Mouse (Mus musculus) kidney, postnatal 4 days (tissue): ENCODE results near the gene Epc2.

Source experiments
- DNase-seq, 2 experiments: peaks; one replicate each; pipeline ENCODE4 v3.0.0; 2021; ENCODE audit warnings: mixed read lengths in 2 of 2

The Epc2 gene

DNA sequence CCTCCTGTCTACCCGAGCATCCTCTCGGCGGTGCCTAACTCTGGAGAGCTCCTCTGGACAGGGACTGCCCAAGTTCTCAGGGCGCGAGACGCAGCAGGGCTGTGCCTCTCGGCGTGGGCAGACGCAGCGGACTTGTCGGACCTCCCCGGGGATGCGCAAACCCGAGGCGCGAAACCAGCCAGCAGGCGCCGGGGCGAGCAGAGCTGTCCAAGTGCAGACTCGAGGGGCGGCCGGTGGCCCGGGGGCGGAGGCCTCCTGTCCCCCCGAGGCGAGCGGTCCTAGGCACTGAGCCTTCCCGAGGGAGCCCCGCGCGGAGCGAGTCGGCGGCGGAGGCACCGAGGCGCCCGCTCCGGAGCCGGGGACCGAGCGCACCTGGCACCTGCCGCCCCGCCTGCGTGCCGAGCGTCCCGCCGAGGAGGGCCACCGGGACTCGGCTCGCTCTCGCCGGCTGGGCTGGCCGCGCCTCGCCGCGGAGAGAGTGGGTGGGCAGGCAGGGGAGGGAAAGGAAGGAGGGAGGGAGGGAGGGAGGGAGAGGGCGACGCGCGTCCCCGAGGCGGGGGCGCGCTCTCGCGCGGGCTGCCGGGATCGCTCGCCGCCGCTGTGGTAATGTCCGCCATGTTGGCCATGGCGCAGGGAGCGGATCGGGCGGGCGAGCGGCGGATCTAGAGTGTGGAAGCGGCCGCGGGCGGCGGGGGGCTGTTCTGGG lies at the start of gene Epc2:
Gene Epc2 (plus strand): TSS at position 556 of the 706 bp plus-strand sequence.
- peak; percentile 87 to 94 for DNase-seq

DNA sequence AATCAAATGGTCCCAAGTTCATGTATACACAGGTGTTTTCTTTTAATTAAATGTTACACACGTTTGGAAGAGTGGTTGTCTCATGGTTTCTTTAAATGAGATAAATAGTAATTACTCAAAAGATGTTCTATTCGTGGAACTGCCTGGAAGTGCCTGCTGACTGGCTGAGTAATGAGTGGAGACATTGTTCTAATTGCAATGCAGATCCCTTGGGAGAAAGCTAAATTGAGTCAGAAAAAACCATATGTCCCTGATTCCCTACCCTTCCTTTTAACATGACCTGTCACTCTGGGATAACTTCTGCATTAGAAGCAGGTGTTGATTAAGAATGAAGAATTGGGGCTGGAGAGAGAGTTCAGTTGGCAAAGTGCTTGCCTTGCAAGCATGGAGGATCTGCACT lies 45.3 kb upstream of the Epc2 start:
- DNase-seq, result no peak

DNA sequence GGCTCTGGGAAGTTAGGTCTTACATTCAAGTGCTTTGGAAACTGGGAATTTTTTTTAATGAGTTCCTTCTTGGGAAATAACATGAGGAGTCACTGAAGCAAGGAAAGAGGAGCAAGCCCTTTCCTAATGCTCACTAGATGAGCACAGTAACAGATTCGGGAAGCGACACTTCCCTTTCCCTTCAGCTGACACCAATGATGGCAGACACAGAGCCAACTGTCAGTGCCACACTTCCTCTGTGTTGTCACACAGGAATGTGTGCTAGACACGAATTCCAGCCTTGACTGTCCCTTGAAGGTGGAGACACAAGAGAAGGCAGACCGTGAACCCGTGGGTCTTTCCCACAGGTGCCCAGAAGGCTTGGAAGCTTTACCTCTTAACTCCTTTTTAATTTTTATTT lies 39.6 kb upstream of the Epc2 start:
- DNase-seq, result no peak

DNA sequence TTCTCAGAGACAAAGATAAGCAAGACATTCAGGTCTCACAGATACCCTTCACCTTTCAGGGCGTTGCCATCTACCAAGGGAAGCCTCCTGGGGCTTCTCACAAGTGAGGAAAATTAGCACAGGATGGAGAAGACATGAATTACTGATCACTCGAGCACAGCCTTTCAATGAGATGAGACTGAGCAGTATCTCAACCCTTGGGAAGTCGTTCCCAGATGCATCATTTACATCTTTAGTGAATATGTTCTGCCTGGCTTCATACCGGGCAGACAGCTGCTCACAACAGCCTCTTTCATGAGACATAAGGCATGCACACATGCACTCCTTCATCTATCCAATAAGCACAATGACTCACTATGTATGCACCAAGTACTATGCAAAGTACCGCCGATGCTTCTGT lies 38.7 kb upstream of the Epc2 start:
- DNase-seq, result no peak

- DNase-seq, result no peak
Observed at GRCm38 (mm10) chr2:49415868-49416267, 35.4 kb upstream of the Epc2 start.

GRCm38 (mm10) chr2:49417018-49417604 lies 34.2 kb upstream of the Epc2 start:
- DNase-seq, result no peak

GRCm38 (mm10) chr2:49420396-49420795 lies 30.9 kb upstream of the Epc2 start:
- DNase-seq, result no peak

DNA sequence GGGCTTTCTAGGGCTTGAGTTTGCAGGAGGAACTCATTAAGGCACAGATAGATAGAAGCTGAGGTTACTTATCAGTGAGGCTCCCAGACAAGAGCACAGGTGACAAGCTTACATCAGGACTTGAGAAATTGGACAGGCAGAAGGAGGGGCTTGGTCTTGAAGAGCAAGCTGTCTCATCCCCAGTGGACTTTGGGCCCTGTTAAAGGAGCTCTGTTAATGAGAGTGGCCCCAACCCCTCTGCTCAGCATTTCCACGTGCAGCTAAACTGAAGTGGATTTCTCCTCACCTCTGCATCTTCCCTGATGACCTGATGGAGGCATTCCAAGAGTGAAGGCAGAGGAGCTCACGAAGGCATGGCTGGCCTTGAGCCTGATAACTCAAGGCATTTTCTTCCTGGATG lies 27.4 kb upstream of the Epc2 start:
- no peak for DNase-seq

- DNase-seq, result no peak
Observed at GRCm38 (mm10) chr2:49424788-49425187, 26.5 kb upstream of the Epc2 start.

DNA sequence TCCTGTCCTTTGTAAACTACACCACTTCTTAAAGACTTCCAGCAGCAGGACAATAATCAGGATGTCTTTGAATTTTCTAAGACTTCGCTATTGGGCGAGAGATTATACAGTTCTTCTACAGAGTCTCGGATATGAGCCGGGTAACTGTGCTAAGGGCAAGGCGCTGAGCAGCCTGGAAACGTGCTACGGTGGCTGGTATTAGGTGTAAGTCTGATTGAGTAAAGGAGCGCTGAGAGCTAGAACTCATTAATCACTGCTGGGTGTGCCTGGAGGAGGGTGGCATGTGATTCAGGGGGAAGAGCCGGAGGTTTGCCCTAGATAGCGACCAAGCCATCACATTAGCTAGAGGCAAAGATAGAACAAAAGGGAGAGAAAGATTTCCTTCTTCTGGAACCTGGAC lies 25.1 kb upstream of the Epc2 start:
- DNase-seq, result peak; percentile 13

DNA sequence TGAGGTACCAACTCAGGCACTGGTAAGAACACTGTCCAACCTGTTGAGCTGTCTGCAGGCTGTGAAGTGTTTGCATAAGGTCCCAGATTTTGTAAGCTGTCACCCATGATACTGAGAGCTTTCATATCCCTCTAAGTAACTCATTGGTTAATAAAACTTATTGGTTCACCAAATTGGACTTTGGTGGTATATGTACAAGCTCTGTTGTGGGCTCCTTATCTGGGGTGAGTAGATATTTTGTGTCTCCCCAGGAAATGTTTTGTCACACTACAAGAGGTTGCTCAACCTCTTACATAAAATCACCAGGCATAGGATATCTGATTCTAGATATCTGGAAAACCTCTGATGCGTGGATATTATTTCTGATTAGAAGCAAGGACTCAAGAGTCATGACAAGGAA lies 20.3 kb upstream of the Epc2 start:
- no peak for DNase-seq

DNA sequence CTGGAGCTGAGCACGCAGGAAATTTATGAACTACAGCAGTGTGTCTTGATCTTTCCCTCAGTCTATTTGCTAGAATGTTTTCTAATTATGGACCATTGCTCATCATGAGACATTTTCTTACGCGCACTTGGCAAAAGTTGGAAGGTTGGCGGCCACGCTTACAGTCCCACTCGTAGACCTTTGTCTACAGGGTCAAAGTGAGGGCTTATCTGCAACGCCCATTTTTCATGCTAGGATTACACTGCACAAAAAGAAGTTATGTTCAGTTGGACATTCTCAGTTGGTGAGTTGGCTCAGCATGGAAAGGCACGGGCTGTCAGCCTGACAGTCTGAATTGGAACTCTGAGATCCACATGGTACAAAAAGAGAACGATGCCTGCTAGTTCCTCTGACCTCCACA lies 18.1 kb upstream of the Epc2 start:
- DNase-seq, result no peak

GRCm38 (mm10) chr2:49446238-49446637 lies 5.0 kb upstream of the Epc2 start:
- no peak for DNase-seq

GRCm38 (mm10) chr2:49447586-49448475 lies 3.5 kb upstream of the Epc2 start:
- DNase-seq, result peak in 1 of 2 experiments; percentile 40

DNA sequence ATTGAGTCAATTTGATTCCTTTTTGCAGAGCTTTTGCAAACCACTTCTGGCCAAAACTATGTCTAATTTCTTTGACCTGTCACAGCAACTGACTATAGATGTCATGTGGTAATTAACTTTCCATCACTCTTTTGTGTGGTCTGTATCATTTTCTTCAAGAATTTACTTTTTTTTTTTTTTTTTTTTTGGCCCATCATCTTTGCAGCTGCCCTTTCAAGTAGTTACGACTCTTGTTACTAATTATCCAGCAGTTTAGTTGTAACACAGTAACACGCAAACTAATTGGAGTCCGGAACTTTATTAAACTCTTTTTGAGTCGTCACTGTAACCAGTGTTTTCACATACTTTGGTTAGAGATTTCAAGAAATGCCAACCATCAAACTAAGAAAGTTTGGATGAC lies 819 bp upstream of the Epc2 start:
- no peak for DNase-seq

DNA sequence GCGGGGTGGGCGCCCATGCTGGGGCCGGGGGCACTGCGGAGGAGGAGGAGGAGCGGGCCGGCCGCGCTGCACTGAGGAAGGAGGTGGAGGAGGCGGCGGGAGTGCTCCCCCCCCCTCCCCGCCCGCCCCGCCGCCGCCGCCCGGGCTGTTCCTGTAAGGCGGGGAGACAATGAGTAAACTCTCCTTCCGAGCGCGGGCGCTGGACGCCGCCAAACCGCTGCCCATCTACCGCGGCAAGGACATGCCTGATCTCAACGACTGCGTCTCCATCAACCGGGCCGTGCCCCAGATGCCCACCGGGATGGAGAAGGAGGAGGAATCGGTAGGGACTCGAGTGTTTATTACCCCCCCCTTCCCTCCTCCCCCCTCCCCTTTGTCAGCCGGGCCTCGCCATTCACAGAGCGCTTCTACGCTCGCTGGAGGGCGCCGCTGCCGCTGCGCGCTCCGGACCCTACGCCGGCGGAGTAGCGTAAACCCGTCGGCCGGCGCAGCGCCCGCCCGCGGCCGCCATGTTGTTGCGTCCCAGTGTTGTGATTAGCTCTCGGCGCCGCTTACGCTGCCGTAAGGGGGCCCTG lies 438 bp downstream of the Epc2 start:
- DNase-seq, result peak; percentile 92 to 95

GRCm38 (mm10) chr2:49452451-49453081 lies 1.3 kb downstream of the Epc2 start:
- DNase-seq, result peak; percentile 55 to 71

GRCm38 (mm10) chr2:49457797-49458196 lies 6.5 kb downstream of the Epc2 start:
- DNase-seq, result no peak

DNA sequence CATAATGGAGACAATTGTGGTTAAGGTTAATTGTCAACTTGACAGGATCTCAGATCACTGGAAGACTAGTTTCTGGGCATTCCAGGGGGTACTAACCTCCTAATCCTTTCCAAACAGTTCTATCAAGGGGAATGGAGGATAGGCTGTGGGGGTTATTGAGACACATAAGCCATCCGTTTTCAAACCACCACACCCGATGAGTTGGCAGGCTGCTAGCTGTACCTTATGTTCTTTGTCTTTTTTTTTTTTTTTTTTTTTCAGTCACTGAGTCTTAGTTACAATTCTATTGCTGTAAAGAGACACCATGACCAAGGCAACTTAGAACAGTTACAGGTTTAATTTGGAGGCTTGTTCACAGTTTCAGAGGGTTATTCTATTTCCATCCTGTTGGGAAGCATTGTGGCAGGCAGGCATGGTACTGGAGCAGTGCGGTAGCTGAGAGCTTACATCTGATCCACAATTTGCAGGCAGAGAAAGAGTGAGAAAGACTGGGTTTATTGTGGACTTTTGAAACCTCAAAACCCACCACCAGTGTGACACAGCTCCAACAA lies 14.5 kb downstream of the Epc2 start:
- DNase-seq, result no peak

GRCm38 (mm10) chr2:49467038-49467437 lies 15.8 kb downstream of the Epc2 start:
- DNase-seq, result no peak

DNA sequence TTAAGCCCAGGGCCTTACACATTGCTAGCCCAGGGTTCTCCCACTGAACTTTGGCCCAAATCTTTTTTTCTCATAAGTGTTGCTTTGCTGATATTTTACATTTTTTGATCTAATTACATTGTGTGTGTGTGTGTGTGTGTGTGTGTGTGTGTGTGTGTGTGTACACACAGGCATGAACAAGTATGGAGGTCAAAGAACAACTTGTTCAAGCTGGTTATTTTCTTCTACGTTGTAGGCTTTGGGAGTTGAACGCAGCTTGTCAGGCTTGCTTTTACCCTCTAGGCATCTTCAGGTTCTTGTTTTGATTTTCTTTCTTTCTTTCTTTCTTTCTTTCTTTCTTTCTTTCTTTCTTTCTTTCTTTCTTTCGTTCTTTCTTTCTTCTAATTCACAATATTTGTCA lies 19.9 kb downstream of the Epc2 start:
- DNase-seq, result no peak

- DNase-seq, result no peak
Observed at GRCm38 (mm10) chr2:49471641-49472355, 20.5 kb downstream of the Epc2 start.
